Mouse (Mus musculus): ENCODE measurements around the gene Brd7.

DNA sequence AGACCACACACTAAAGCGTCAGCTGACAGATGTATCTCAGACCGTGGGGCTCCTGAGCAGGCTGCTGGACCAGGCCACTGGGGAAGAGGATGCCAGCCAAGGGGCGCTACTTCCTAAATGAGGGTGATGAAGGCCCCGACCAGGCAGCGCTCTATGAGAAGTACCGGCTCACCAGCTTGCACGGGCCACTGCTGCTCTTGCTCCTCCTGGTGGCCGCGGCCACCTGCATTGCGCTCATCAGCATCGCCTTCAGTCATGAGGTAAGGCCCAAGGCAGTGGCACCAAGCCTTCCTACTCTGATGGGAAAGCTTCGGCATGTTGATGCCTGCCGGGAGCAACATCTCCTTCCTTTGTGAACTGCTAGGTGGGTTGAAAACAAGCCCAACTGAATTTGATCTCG, 55.5 kb downstream of the Brd7 start:
- peak; percentile 37; the same call in 1 of the 2 replicates for TF ChIP-seq CTCF (conservative IDR thresholded peaks at IDR 0.05; ENCODE audit: insufficient read depth, insufficient read length, low read depth, low read length)
- TF ChIP-seq POLR2A (IDR thresholded peaks at IDR 0.05; ENCODE audit: low read depth, low read length) = no peak

All from kidney, adult 2 months (tissue).